Mouse (Mus musculus): ENCODE measurements around the gene Hlcs.

DNA sequence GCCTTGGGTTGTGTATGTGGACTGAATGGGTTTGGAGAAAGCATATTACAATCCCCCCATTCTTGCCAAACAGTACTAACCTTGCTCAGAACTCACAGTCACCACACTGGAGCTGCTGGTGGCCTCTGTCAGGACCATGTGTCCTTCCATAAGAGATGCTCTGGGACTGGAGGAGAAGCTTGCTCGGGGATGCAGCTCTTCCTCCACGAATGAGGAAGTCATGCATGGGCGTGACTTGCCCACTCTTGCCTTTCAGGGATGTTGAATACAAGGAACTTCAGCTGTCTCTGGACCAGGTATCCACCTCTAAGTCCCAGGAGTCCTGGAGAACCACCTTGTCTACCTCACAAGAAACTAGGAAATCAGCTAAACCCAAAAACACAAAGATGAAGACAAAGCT, 191.0 kb downstream of the Hlcs start:
- TF ChIP-seq EP300 (IDR thresholded peaks at IDR 0.05; ENCODE audit: insufficient read depth, low read depth, low read length): no peak
- no peak for TF ChIP-seq CTCF (IDR thresholded peaks at IDR 0.05)
- TF ChIP-seq POLR2A (IDR thresholded peaks at IDR 0.05; ENCODE audit: insufficient read depth, low read depth, low read length): no peak

All from heart, adult 2 months (tissue).